Mouse (Mus musculus): ENCODE data around the gene Arid5a. TPM values are rescaled to one million over a fixed set of nuclear protein-coding genes. Genes with fewer than 3 reads are reported as not detected.

The Arid5a gene
- polyA plus RNA-seq, 2 experiments: 1.1 to 1.9 TPM

DNA sequence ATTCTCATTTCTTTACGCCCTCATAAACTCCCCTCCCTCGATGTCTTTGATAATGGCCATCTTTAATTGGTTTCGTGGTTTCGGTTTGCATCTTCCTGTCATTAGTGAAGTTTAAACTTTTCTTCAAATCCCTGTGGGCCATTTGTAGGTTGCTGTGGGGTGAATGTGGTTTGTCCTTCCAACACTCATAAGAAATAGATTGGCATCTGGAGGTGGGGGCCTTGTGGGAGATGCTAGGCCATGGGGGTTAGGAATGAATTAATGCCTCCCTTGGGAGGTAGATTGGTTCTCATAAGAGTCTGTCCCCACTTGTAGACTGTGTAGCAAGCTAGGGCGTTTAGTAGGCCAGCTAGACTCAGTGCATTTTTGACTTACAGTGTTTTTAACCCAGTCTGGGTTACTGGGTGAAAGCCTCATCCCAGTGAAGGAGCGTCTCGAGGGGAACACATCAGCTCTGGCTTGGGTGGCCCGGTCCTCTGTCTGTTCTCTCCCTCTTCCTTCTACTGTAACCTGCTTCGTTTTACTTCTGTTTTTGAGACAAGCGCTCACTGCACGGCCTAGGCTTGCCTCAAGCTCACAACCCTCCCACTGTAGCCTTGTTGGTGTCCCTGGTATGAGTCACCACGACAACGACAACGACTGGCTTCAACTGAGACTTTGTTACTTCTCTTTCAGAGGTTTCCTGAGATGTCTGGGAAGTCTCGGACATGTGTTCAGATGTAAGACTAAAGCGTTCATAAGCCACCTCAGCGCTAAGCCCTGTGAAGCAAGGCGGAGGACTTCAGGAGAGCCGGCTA, 45.6 kb upstream of the Arid5a start:
- ATAC-seq (ENCODE audit: insufficient read depth): no peak

DNA sequence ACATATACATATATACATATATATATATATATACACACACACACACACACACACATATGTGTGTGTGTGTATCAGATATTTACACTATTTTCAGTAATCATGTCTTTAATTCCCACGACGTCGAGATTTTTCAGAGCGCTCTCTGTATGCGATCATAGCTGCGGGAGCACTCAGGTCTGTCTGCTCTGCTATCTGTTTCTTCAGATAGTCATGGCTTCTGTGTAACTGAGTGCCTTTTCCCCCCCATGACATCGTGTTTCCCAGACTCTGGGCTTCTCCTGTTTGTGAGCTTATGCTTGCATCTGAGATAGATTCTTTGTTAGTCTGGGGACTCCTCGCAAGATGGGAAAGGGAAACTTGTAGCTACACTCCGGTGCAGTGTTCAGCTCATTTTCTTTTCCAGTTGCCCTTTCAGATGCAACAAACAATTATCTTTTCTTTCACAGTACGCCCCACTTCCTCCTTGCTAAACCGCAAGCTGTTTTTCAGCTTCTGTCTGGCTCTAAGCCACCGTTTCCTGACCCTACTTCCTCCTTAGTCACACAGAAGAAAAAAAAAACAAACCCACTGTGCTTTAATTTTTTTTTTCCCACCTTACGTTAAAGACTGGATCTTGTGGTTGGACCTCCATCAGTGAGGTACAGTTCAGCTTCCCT, 43.6 kb upstream of the Arid5a start:
- Histone ChIP-seq H3K4me3 (ENCODE audit: insufficient read depth in 1 of 2, low read depth in 2 of 2, low read length in 2 of 2) (0 out of 4 replicates have a peak overlapping the region, but pooled peaks of 1 of the 2 experiments have one; percentile 8), H3K4me2 (ENCODE audit: low read depth) (peak overlapping the region; percentile 47), H3K9me3 (ENCODE audit: control insufficient read depth, low read length) (no peaks in the 10 kb centered on the region), H3K4me1 (replicated peaks; ENCODE audit: control insufficient read depth in 2 of 2, insufficient read depth in 2 of 2, low read length in 1 of 2) (peaks cover 0 to 13% of the 10 kb centered on the region in 2 experiments; a peak in 2 of 4 replicates), H3K36me3 (replicated peaks; ENCODE audit: control insufficient read depth, insufficient read depth, low read depth) (no peaks in the 10 kb centered on the region), H3K27ac (no peak overlapping the region), H3K27me3 (ENCODE audit: control insufficient read depth, insufficient read depth, low read length) (no peaks in the 10 kb centered on the region), H3K9ac (replicated peaks) (no peak overlapping the region)
- 3% methylated on average over 13 of the region's 13 CpGs for WGBS (ENCODE audit: insufficient replicate concordance)
- peak in 2 of 3 experiments; percentile 45 to 50 for DNase-seq (ENCODE audit: low read depth in 3 of 3, low spot score in 3 of 3)
- peak; percentile 50; the same call in 1 of the 2 replicates for ATAC-seq (ENCODE audit: insufficient read depth)
- no peak for TF ChIP-seq CTCF (IDR thresholded peaks at IDR 0.05; ENCODE audit: low read depth)
- peak; percentile 50 for TF ChIP-seq EP300 (IDR thresholded peaks at IDR 0.05; ENCODE audit: low read depth)

More for the DNA sequence above, 45.6 kb upstream of the Arid5a start:
- Histone ChIP-seq H3K4me1 (replicated peaks; ENCODE audit: control insufficient read depth in 2 of 2, insufficient read depth in 2 of 2, low read length in 1 of 2) (peaks cover 0 to 13% of the 10 kb centered on the region in 2 experiments; a peak in 2 of 4 replicates), H3K27ac (no peak overlapping the region), H3K4me2 (ENCODE audit: low read depth) (no peak overlapping the region), H3K27me3 (ENCODE audit: control insufficient read depth, insufficient read depth, low read length) (no peaks in the 10 kb centered on the region), H3K36me3 (replicated peaks; ENCODE audit: control insufficient read depth, insufficient read depth, low read depth) (no peaks in the 10 kb centered on the region), H3K9ac (replicated peaks) (no peak overlapping the region), H3K4me3 (ENCODE audit: insufficient read depth in 1 of 2, low read depth in 2 of 2, low read length in 2 of 2) (no peak overlapping the region), H3K9me3 (ENCODE audit: control insufficient read depth, low read length) (no peaks in the 10 kb centered on the region)
- DNase-seq (ENCODE audit: low read depth in 3 of 3, low spot score in 3 of 3): no peak
- WGBS (ENCODE audit: insufficient replicate concordance): 32% methylated on average over 19 of the region's 19 CpGs
- TF ChIP-seq EP300 (IDR thresholded peaks at IDR 0.05; ENCODE audit: low read depth): no peak
- no peak for TF ChIP-seq CTCF (IDR thresholded peaks at IDR 0.05; ENCODE audit: low read depth)

DNA sequence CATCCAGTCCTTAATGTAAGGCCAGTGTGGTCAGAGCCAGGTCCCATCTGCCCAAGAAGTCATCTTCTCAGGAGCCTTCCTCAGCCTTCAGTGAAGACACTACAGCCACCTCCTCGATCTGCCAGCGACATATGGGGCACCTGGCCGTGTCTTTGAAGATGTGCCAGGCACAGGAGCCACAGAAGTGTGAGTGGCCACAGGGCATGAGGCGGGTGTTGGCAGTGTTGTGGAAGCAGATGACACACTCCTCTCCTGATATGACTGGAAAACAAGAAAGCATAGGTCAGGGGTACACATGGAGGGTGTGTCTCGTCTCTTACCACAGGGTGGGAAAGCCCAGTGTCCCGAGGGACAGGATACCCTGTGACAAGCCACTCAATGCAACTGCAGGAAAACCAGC, 41.2 kb upstream of the Arid5a start:
- ATAC-seq (ENCODE audit: insufficient read depth) (no peak), DNase-seq (ENCODE audit: low read depth in 3 of 3, low spot score in 3 of 3) (no peak)
- 44% methylated on average over 6 of the region's 6 CpGs for WGBS (ENCODE audit: insufficient replicate concordance)
- no peak overlapping the region for H3K4me3 ChIP-seq (ENCODE audit: insufficient read depth in 1 of 2, low read depth in 2 of 2, low read length in 2 of 2)
- no peak overlapping the region for H3K27ac ChIP-seq
- no peak overlapping the region for H3K4me2 ChIP-seq (ENCODE audit: low read depth)
- no peak for TF ChIP-seq EP300 (IDR thresholded peaks at IDR 0.05; ENCODE audit: low read depth)
- no peak for TF ChIP-seq CTCF (IDR thresholded peaks at IDR 0.05; ENCODE audit: low read depth)
- no peaks in the 10 kb centered on the region for H3K27me3 ChIP-seq (ENCODE audit: control insufficient read depth, insufficient read depth, low read length)
- H3K9ac ChIP-seq (replicated peaks): no peak overlapping the region
- H3K36me3 ChIP-seq (replicated peaks; ENCODE audit: control insufficient read depth, insufficient read depth, low read depth): no peaks in the 10 kb centered on the region
- no peaks in the 10 kb centered on the region for H3K9me3 ChIP-seq (ENCODE audit: control insufficient read depth, low read length)
- peaks cover 0 to 19% of the 10 kb centered on the region in 2 experiments; a peak in 2 of 4 replicates for H3K4me1 ChIP-seq (replicated peaks; ENCODE audit: control insufficient read depth in 2 of 2, insufficient read depth in 2 of 2, low read length in 1 of 2)

DNA sequence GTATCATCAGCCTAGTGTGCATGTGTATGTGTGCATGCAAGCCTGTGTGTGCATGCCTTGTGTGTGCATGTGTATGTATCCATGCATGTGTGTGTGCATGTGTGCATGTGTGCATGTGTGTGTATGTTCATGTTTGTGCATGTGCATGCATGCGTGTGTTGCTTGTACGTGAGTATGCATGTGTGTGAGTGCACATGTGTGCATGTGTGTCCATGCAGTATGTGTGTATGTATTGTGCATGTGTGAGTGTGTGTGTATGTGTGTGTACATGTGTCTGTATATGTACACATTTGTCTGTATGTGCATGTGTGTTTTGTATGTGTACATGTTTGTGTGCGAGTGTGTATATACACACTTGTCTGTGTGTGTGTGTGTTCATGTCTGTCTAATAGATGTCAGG, 39.9 kb upstream of the Arid5a start:
- no peak overlapping the region for H3K27ac ChIP-seq
- no peak overlapping the region for H3K9ac ChIP-seq (replicated peaks)
- 81% methylated on average over 3 of the region's 3 CpGs for WGBS (ENCODE audit: insufficient replicate concordance)
- H3K36me3 ChIP-seq (replicated peaks; ENCODE audit: control insufficient read depth, insufficient read depth, low read depth): no peaks in the 10 kb centered on the region
- ATAC-seq (ENCODE audit: insufficient read depth) (no peak), DNase-seq (ENCODE audit: low read depth in 3 of 3, low spot score in 3 of 3) (no peak)
- peaks cover 1 to 23% of the 10 kb centered on the region in 2 experiments; a peak in 2 of 4 replicates for H3K4me1 ChIP-seq (replicated peaks; ENCODE audit: control insufficient read depth in 2 of 2, insufficient read depth in 2 of 2, low read length in 1 of 2)
- H3K4me3 ChIP-seq (ENCODE audit: insufficient read depth in 1 of 2, low read depth in 2 of 2, low read length in 2 of 2): no peak overlapping the region
- no peak overlapping the region for H3K4me2 ChIP-seq (ENCODE audit: low read depth)
- TF ChIP-seq CTCF (IDR thresholded peaks at IDR 0.05; ENCODE audit: low read depth) (no peak), EP300 (IDR thresholded peaks at IDR 0.05; ENCODE audit: low read depth) (no peak)
- H3K27me3 ChIP-seq (ENCODE audit: control insufficient read depth, insufficient read depth, low read length): no peaks in the 10 kb centered on the region
- H3K9me3 ChIP-seq (ENCODE audit: control insufficient read depth, low read length): no peaks in the 10 kb centered on the region
